ENCODE assay signal across 8 mouse cellular contexts in the genomic region with DNA sequence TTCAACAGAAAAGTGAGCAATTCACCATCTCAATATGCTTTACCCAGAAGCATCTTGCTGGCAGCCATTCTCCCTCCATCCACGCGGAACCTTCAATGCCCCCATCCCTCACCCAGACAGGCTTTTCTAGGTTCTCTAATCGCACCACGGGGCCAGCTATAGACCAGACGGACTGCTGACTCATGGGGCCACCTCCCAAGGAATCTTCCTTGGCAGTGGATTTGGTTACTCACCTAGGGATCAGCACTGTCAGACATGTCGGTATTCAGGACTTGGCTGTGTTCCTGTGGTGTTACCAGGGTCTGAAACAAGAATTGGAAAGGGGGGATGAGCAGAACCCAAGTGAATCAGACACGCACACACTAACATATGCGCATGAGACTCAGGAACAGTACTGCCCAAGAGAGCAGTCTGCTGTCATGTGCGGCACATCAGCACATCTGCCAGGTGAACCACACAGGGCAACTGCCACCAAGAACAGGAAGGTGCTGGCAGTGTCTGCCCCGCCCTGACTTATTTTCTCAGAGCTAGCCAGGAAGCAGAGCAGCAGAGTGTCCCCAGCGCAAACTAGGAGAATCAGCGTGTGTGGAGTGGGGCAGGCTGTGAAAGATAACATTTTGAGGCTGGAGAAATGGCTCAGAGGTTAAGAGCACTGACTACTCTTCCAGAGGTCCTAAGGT. TPM values are rescaled to one million over a fixed set of nuclear protein-coding genes. Genes with fewer than 3 reads are reported as not detected.
DNase-seq lines count a peak whose midpoint lies in the region; ATAC-seq and TF ChIP-seq lines count a peak whose summit lies in the region.
"Had no signal": no experiment of that assay in that cellular context is flagged by ENCODE, and none has a peak within 500 bp of the region (broad histone marks: within the 10 kb centered on the region; RNA-seq: fewer than 3 reads in every experiment).

No protein-coding gene starts in this region.

- peak; percentile 46; the same call in 1 of the 2 replicates for ATAC-seq in liver, postnatal 0 days

- H3K27me3 ChIP-seq in liver, postnatal 0 days (ENCODE audit: insufficient read depth, low read length), result no peaks in the 10 kb centered on the region

- no peak for TF ChIP-seq CTCF in liver, postnatal 0 days (IDR thresholded peaks at IDR 0.05; ENCODE audit: low read depth)

- H3K9me3 ChIP-seq in liver, postnatal 0 days (ENCODE audit: low read length), result no peaks in the 10 kb centered on the region

- no peak for TF ChIP-seq EP300 in liver, postnatal 0 days (IDR thresholded peaks at IDR 0.05; ENCODE audit: low read depth)

- no peaks in the 10 kb centered on the region for H3K36me3 ChIP-seq in liver, postnatal 0 days (replicated peaks; ENCODE audit: insufficient read depth, low read length)

- WGBS in liver, postnatal 0 days (ENCODE audit: insufficient replicate concordance), result 63% methylated on average over 12 of the region's 12 CpGs

- peaks cover 9% of the 10 kb centered on the region for H3K4me1 ChIP-seq in liver, postnatal 0 days (ENCODE audit: insufficient read depth)

- H3K4me2 ChIP-seq in liver, postnatal 0 days (ENCODE audit: low read depth, low read length), result no peak overlapping the region

- H3K4me3 ChIP-seq in liver, postnatal 0 days (ENCODE audit: low read depth, low read length), result no peak overlapping the region

- no peak overlapping the region for H3K9ac ChIP-seq in liver, postnatal 0 days (replicated peaks)

- H3K27ac ChIP-seq in liver, postnatal 0 days (ENCODE audit: low read depth), result no peak overlapping the region

- DNase-seq in lung, postnatal 25 days (ENCODE audit: low spot score), result peak; percentile 28
- DNase-seq in lung, postnatal 14 days, result no peak
- DNase-seq in T-cell, adult 2 months (ENCODE audit: low spot score), result peak; percentile 81
- no peak for DNase-seq in liver, postnatal 0 days
- DNase-seq in thymus, postnatal 25 days, result peak; percentile 82
- DNase-seq in right cerebral cortex, adult 2 months (ENCODE audit: low spot score in 2 of 2), result no peak
- no peak for DNase-seq in urinary bladder, postnatal 14 days (ENCODE audit: low spot score)
- DNase-seq: heart, postnatal 10 days had no signal

RNA-seq across cellular contexts. Expression of gene Sema4d, which starts 30.4 kb away (rescaled TPM):
- polyA plus RNA-seq in liver, postnatal 0 days (2015; fragmentation: Nextera tagmentation; extraction: Ambion mirVana), result 2.9 and 3.9 TPM in 2 replicates

Comparison
In these comparisons a context has a peak if more than half of its experiments do, and no peak if none do; other contexts are left out.
1. DNase-seq: peak in lung, postnatal 25 days (single experiment), T-cell, adult 2 months (single experiment) and thymus, postnatal 25 days (single experiment); none in lung, postnatal 14 days (single experiment), liver, postnatal 0 days (single experiment), right cerebral cortex, adult 2 months (0 of 2) and urinary bladder, postnatal 14 days (single experiment).